Mouse (Mus musculus) hindbrain, embryonic 13.5 days (tissue): Measurements from ENCODE around the gene Ankrd34a. TPM values are rescaled to one million over a fixed set of nuclear protein-coding genes. Genes with fewer than 3 reads are reported as not detected.
"Not testable (repeated sequence)": the region's sequence is repeated elsewhere in the genome, so short reads cannot be mapped to it uniquely, and the experiment has no call there.

Source experiments
- ATAC-seq: fragments of 200-750 bp; cut with Nextera tagmentation; 2 replicates; pipeline ENCODE4 v1.8.0; 2017; ENCODE audit warnings: moderate TSS enrichment; ENCODE audit not compliant: low FRiP score
- H3K27ac ChIP-seq: fragments of 300-500 bp; sonication (generic); 2 replicates; pipeline ENCODE4 v1.5.1; 2015; ENCODE audit warnings: inconsistent platforms, mild to moderate bottlenecking, moderate library complexity
- H3K27me3 ChIP-seq: fragments of 300-500 bp; sonication (generic); 2 replicates; pipeline ENCODE4 v1.6.1; 2015; ENCODE audit warnings: mild to moderate bottlenecking, inconsistent platforms
- H3K36me3 ChIP-seq: fragments of 300-500 bp; sonication (generic); 2 replicates; pipeline ENCODE4 v1.6.1; 2015; ENCODE audit warnings: mild to moderate bottlenecking, inconsistent platforms
- H3K4me1 ChIP-seq: fragments of 300-500 bp; sonication (generic); replicated peaks from 2 replicates; pipeline ENCODE4 v1.6.1; 2015; ENCODE audit warnings: inconsistent platforms
- H3K4me2 ChIP-seq: fragments of 300-500 bp; sonication (generic); 2 replicates; pipeline ENCODE4 v1.6.1; 2015; ENCODE audit warnings: inconsistent platforms, mild to moderate bottlenecking, moderate library complexity
- H3K4me3 ChIP-seq: fragments of 300-500 bp; sonication (generic); 2 replicates; pipeline ENCODE4 v1.5.1; 2015; ENCODE audit warnings: mild to moderate bottlenecking, inconsistent platforms
- H3K9ac ChIP-seq: fragments of 300-500 bp; sonication (generic); 2 replicates; pipeline ENCODE4 v1.6.1; 2015; ENCODE audit warnings: mild to moderate bottlenecking, inconsistent platforms
- H3K9me3 ChIP-seq: fragments of 300-500 bp; sonication (generic); 2 replicates; pipeline ENCODE4 v1.6.1; 2016; ENCODE audit warnings: inconsistent platforms
- WGBS: fragments of 180-500 bp; shearing (Covaris S2); methylation state at CpG from one replicate; pipeline ENCODE4 v1.1.7; 2015; 5-methylcytosine and 5-hydroxymethylcytosine counted together
- polyA plus RNA-seq: library from polyadenylated mRNA; unstranded; fragments of >200 nt; fragmentation: Nextera tagmentation; extraction: Ambion mirVana; gene quantifications from 2 replicates; pipeline ENCODE4 v1.2.1, GENCODE M21; 2015

Gene Ankrd34a
- polyA plus RNA-seq, 1 experiment from 2014 or later = 10.5 TPM

DNA sequence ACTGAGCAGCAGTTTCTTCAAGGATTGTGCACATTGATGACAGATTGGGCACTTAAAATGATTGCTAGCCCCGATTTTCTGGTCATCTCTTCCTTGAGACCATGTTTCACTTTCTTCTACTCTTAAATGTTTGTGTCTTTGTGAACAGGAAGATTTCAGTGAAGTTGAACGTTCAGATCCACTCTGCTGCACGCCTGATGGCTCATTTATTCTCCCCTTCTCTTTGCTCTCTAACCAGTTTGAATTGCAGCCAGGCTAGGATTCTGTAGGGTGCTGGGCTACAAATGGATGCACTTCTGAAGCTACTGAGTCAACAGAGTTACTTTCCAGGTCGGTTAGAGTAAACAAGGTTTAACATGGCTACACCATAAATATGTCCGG lies 6.3 kb downstream of the Ankrd34a start:
- Histone ChIP-seq H3K4me1 (peaks cover 78% of the 10 kb centered on the region), H3K4me3 (peak overlapping the region; percentile 84), H3K27ac (peak overlapping the region; percentile 96), H3K4me2 (peak overlapping the region; percentile 83), H3K9me3 (no peaks in the 10 kb centered on the region), H3K27me3 (no peaks in the 10 kb centered on the region), H3K9ac (peak overlapping the region; percentile 94), H3K36me3 (peaks cover 3% of the 10 kb centered on the region; the same call in 1 of the 2 replicates)
- 29% methylated on average over 5 of the region's 5 CpGs for WGBS
- no peak for ATAC-seq

DNA sequence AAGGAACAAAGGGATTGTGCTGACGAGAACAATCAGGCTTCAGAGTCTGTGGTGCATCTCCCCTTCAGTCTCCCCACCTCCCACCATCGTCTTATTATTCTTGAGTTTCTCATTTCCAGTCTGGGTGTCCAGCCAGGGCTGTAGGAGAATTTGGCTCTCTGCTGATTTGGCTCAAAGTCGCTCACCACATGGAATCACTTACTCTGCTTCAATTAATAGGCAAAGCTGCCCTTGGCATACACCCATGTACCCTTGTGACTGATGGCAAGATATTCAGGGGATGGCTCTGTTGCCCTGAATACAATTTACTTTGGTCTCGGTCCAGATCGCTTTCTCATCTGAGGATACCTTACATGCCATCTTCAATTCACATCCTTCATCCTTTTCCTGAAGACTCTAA lies 6.9 kb downstream of the Ankrd34a start:
- H3K9me3 ChIP-seq = no peaks in the 10 kb centered on the region
- peak overlapping the region; percentile 83 for H3K4me2 ChIP-seq
- no peaks in the 10 kb centered on the region for H3K27me3 ChIP-seq
- ATAC-seq = no peak
- H3K4me3 ChIP-seq = peak overlapping the region; percentile 84
- H3K9ac ChIP-seq = peak overlapping the region; percentile 94
- WGBS = 26% methylated on average over 5 of the region's 5 CpGs
- peak overlapping the region; percentile 96 for H3K27ac ChIP-seq
- peaks cover 72% of the 10 kb centered on the region for H3K4me1 ChIP-seq
- H3K36me3 ChIP-seq = peaks cover 3% of the 10 kb centered on the region; the same call in 1 of the 2 replicates

GRCm38 (mm10) chr3:96606007-96606406 lies 9.6 kb downstream of the Ankrd34a start:
- H3K9ac ChIP-seq, H3K36me3 ChIP-seq, H3K4me2 ChIP-seq, H3K4me3 ChIP-seq, H3K27ac ChIP-seq, H3K27me3 ChIP-seq, ATAC-seq, H3K9me3 ChIP-seq: not testable (repeated sequence)
- peaks cover 51% of the 10 kb centered on the region for H3K4me1 ChIP-seq
- WGBS = 89% methylated on average over 4 of the region's 4 CpGs

DNA sequence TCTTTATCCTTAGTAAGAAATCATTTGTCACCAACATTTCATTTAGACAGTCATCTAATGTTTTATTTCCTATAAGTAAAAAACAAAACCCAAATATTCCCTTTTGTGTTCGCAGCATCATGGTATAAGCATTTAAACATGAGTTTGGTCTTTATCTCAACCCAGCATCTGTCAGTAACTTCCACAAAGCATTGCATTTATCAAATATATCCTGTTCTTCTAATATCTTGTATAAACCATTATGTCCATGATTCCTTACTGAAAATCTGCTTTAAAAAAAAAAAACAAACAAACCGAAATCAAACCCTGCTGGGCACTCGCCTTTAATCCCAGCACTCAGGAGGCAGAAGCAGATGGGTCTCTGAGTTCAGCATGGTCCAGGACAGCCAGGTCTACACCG lies 10.2 kb downstream of the Ankrd34a start:
- no peak overlapping the region for H3K4me3 ChIP-seq
- no peaks in the 10 kb centered on the region for H3K9me3 ChIP-seq
- no peak overlapping the region for H3K4me2 ChIP-seq
- peaks cover 51% of the 10 kb centered on the region for H3K4me1 ChIP-seq
- H3K9ac ChIP-seq = no peak overlapping the region
- H3K36me3 ChIP-seq = peaks cover 3% of the 10 kb centered on the region; the same call in 1 of the 2 replicates
- ATAC-seq = no peak
- 92% methylated on average over 4 of the region's 4 CpGs for WGBS
- no peaks in the 10 kb centered on the region for H3K27me3 ChIP-seq
- H3K27ac ChIP-seq = no peak overlapping the region

GRCm38 (mm10) chr3:96617941-96618340 lies 21.5 kb downstream of the Ankrd34a start:
- Histone ChIP-seq H3K4me3 (no peak overlapping the region), H3K36me3 (peaks cover 75% of the 10 kb centered on the region), H3K4me2 (no peak overlapping the region), H3K9ac (no peak overlapping the region), H3K4me1 (no peaks in the 10 kb centered on the region), H3K9me3 (no peaks in the 10 kb centered on the region), H3K27me3 (no peaks in the 10 kb centered on the region), H3K27ac (no peak overlapping the region)
- ATAC-seq = no peak
- 95% methylated on average over 3 of the region's 3 CpGs for WGBS

- peaks cover 68% of the 10 kb centered on the region for H3K36me3 ChIP-seq
- no peak for ATAC-seq
Measured at GRCm38 (mm10) chr3:96623201-96623600, 26.8 kb downstream of the Ankrd34a start.

DNA sequence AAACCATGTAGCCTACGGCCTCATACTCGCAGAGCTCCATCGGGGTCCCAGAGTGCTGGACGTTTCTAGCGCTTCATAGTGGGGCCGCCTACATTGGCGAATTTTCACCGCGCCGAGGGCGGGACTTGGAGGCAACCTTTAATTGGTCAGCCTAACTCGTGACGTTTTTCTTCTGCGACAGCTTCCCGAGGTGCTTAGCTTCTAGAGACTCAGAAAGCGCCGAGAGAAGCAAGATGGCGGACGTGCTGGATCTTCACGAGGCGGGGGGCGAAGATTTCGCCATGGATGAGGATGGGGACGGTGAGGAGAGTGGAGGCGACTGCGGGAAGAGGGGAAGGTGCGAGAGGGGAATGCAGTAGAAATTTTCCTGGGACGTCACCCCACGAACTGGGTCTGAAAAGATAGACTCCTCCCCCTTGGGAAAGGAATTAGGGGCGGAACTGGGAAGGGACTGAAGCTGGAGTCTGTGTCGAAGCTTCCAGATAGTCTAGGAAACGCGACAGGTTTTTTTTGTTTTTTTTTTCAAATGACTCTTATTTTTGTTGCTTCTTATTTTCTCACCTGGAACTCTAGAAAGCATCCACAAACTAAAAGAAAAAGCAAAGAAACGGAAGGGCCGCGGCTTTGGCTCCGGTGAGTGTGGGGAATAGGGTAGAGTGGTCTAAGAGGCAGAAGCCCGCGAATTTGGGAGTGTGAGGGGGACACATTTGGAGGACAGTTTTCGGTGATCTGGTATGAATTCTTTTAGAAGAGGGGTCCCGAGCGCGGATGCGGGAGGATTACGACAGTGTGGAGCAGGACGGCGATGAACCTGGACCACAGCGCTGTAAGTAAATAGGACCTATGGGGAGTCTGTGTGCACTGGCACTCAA lies 33.5 kb downstream of the Ankrd34a start, which contains the start of gene Rbm8a:
Gene Rbm8a, plus strand, starts transcription at position 205 of the 872 bp plus-strand sequence.
- H3K27ac ChIP-seq = peak within 1 kb of the TSS; percentile 82
- H3K27me3 ChIP-seq = no peaks in the 10 kb centered on the region
- H3K36me3 ChIP-seq = peaks cover 37% of the 10 kb centered on the region
- H3K4me3 ChIP-seq = peak within 1 kb of the TSS; percentile 64
- WGBS = under 1% methylated on average over 48 of the region's 48 CpGs
- peak within 1 kb of the TSS; percentile 84 for H3K9ac ChIP-seq
- peak within 1 kb of the TSS; percentile 82 for H3K4me2 ChIP-seq
- ATAC-seq = peak; percentile 94
- peaks cover 27% of the 10 kb centered on the region for H3K4me1 ChIP-seq
- H3K9me3 ChIP-seq = no peaks in the 10 kb centered on the region

More at GRCm38 (mm10) chr3:96623201-96623600, 26.8 kb downstream of the Ankrd34a start:
- Histone ChIP-seq H3K27ac (no peak overlapping the region), H3K4me2 (no peak overlapping the region), H3K4me1 (no peaks in the 10 kb centered on the region), H3K9me3 (no peaks in the 10 kb centered on the region), H3K27me3 (no peaks in the 10 kb centered on the region), H3K4me3 (no peak overlapping the region), H3K9ac (no peak overlapping the region)
- 94% methylated on average over 4 of the region's 4 CpGs for WGBS

DNA sequence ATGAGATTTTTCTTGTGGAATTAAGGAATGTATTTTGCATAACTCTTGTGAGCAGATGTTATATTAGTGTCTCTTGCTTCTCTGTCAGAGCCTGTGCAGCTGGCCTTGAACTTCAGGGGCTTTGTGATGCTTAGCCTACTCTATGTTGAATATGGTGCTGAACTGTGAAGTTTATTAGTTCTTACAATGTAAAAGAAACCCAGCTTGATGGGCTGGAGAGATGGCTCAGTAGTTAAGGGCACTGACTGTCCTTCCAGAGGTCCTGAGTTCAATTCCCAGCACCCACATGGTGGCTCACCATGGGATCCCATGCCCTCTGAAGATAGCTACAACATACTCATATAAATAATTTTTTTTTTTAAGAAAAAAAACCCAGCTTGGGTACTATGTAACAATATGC lies 35.6 kb downstream of the Ankrd34a start:
- Histone ChIP-seq H3K27me3 (no peaks in the 10 kb centered on the region), H3K36me3 (peaks cover 24% of the 10 kb centered on the region), H3K27ac (no peak overlapping the region), H3K4me1 (peaks cover 41% of the 10 kb centered on the region), H3K4me3 (no peak overlapping the region), H3K9ac (no peak overlapping the region), H3K9me3 (no peaks in the 10 kb centered on the region), H3K4me2 (no peak overlapping the region)
- ATAC-seq = no peak

DNA sequence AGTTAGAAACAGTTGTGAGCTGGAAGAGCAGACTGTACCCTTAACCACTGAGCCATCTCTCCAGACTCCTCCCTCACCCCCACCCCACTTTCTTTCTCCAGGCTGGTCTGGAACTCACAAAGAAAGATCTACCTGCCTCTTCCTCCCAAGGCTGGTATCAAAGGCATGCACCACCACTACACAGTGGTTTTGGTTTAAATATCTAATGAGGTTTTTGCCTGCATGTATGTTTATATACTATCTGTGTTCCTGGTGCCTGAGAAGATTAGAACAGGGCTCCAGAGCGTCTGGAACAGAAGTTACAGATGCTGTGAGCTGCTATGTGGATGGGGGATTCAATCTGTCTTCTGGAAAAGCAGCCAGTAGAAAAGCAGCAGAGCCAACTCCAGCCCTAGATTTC lies 37.6 kb downstream of the Ankrd34a start:
- peaks cover 41% of the 10 kb centered on the region for H3K36me3 ChIP-seq
- WGBS = 74% methylated on average over 1 of the region's 1 CpGs
- H3K27ac ChIP-seq = no peak overlapping the region
- no peak overlapping the region for H3K9ac ChIP-seq
- no peak overlapping the region for H3K4me2 ChIP-seq
- no peaks in the 10 kb centered on the region for H3K9me3 ChIP-seq
- no peak overlapping the region for H3K4me3 ChIP-seq
- ATAC-seq = no peak
- H3K4me1 ChIP-seq = peaks cover 37% of the 10 kb centered on the region
- no peaks in the 10 kb centered on the region for H3K27me3 ChIP-seq

GRCm38 (mm10) chr3:96634928-96635879 lies 38.8 kb downstream of the Ankrd34a start, which contains the start of the genes Pex11b and Gm42957:
TSS of gene Pex11b (plus strand) at chr3:96635376.
TSS of gene Gm42957 (plus strand) at chr3:96635474.
- Histone ChIP-seq H3K4me1 (peaks cover 32% of the 10 kb centered on the region), H3K9ac (peak within 1 kb of the TSS; percentile 96), H3K27me3 (no peaks in the 10 kb centered on the region), H3K36me3 (peaks cover 52% of the 10 kb centered on the region), H3K4me2 (peak within 1 kb of the TSS; percentile 91), H3K4me3 (peak within 1 kb of the TSS; percentile 90), H3K9me3 (no peaks in the 10 kb centered on the region), H3K27ac (peak within 1 kb of the TSS; percentile 92)
- peak; percentile 89 for ATAC-seq
- 2% methylated on average over 56 of the region's 60 CpGs for WGBS

- H3K27me3 ChIP-seq = no peaks in the 10 kb centered on the region
- peaks cover 25% of the 10 kb centered on the region for H3K4me1 ChIP-seq
- peak; percentile 58 for ATAC-seq
- no peaks in the 10 kb centered on the region for H3K9me3 ChIP-seq
- peaks cover 52% of the 10 kb centered on the region for H3K36me3 ChIP-seq
- 12% methylated on average over 15 of the region's 15 CpGs for WGBS
- peak overlapping the region; percentile 96 for H3K9ac ChIP-seq
- H3K4me3 ChIP-seq = peak overlapping the region; percentile 90
- peak overlapping the region; percentile 91 for H3K4me2 ChIP-seq
- H3K27ac ChIP-seq = peak overlapping the region; percentile 92
Measured at GRCm38 (mm10) chr3:96635906-96636305, 39.5 kb downstream of the Ankrd34a start.

DNA sequence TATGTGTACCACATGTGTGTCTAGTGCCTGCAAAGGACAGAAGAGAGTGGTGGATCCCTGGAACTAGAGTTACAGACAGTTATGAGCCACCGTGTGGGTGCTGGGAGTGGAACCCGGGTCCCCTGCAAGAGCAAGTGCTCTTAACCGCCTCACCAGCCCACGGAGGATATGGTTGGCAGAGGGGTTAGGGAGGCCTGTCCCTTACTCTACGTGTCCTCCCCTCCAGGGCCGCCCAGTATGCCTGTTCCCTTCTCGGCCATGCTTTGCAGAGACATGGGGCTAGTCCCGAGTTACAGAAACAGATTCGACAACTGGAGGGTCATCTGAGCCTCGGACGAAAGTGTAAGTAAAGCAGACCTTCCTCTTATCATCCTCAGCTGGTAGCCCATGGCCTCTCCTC lies 40.0 kb downstream of the Ankrd34a start:
- Histone ChIP-seq H3K4me1 (peaks cover 21% of the 10 kb centered on the region), H3K9me3 (no peaks in the 10 kb centered on the region), H3K27ac (no peak overlapping the region), H3K27me3 (no peaks in the 10 kb centered on the region), H3K4me3 (peak overlapping the region; percentile 90), H3K4me2 (peak overlapping the region; percentile 91), H3K9ac (peak overlapping the region; percentile 96; the same call in 1 of the 2 replicates), H3K36me3 (peaks cover 52% of the 10 kb centered on the region)
- 70% methylated on average over 11 of the region's 11 CpGs for WGBS
- ATAC-seq = no peak
